Mouse (Mus musculus) kidney, postnatal 4 days (tissue): ENCODE data around the gene Srrm4.

Source experiments
- DNase-seq, 2 experiments: peaks; one replicate each; pipeline ENCODE4 v3.0.0; 2021; ENCODE audit warnings: mixed read lengths in 2 of 2

The Srrm4 gene

DNA sequence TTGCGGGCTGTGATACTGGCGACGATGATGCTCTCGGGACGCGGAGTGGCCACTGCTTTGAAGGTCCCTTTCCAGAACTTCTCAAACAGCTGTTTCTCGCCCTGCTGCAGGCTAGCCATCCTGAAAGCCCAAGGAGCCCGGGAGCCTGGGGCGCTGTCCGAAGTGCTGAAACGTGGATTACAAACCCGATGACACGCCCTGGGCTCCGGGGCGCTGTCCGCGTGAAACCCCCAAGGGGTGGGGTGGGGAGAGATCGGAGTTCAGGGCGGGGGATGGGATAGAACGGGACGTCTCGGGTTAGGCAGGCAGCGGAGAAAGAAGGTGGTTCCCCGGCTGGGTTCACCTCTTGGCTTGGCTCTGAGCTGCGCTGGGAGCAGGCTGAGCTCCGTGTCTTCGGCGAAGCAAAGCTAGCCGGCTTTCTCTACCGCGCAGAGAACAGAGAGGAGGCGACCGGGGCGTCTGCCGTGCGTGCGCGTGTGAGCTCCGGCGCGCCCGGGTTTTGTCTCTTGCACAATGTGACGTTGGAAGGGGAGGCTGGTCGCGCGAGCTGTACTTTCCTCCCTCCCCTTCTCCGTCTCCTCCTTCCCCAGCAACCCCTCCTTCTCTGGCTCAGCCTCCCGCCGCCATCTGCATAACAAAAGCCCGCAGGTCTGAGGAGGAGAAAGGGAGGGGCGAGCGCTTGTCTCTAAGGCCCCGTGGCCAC is at the start of gene Srrm4:
TSS of gene Srrm4 (minus strand) at position 472 of the 703 bp plus-strand sequence.
- DNase-seq: peak; percentile 90 to 91

DNA sequence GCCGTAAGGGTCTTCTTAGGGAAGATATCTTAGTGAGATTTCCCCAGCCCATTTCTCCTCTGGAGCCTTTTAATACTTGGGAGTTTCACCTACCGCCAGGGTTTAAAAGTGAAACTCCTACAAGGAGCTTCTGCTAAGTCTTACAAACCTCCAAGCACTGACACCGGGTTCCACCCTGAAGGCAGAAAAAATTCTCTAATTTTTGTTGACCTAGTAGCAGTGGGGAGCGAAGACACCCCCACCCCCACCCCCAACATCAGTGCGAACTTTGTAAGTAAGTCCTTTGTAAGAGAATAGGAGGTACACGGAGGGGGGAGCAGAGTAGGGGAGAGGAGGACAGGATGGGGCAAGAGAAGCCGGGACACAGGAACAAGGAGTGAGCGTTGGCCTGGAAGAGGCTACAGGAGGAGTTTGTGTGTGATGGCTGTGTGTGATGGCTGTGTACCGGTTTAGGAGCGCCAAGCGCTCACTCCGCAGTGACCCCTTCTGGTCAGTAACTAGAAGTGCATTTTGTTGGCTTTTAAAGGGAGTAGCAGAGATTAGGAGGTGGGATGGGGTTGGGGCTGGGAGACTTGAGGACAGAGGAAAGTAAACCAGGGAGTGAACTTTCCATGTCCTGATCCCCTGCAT is 1.3 kb upstream of the Srrm4 start:
- DNase-seq: peak; percentile 18 to 30

DNA sequence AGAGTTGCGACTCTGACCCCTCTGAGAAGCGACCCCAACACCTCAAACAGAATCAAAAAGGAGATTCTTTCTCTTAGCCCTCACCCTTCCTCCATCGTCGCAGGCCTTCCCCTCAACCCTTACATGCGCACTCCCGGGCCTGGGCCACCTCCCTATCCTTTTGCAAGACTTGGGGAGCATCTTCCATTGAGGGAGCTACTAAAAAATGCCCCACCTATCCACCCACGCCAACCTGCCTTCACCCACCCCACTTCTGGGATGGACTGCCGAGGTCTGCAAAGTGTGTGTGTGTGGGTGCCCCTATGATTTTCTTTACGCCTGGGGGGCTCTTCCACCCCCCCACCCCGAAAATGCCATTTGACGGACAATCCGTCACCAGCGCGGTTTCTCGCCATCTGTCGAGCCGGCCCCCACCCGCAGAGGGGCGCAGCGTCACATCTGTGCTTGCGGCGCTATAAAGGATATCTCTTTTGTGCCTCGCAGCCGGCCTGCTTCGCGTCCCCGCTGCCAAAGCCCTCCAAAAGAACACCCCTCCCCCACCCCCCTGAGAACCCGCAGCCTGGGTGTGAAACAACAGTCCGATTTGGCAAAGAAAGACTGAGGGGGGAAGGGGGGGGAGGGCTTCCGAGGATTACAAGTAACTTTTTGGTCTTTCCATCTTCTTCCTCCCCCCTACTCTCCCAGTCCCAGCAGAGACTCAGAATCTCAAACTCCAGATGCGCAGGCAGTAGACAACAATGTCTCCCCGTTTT is 608 bp upstream of the Srrm4 start:
- no peak for DNase-seq

DNA sequence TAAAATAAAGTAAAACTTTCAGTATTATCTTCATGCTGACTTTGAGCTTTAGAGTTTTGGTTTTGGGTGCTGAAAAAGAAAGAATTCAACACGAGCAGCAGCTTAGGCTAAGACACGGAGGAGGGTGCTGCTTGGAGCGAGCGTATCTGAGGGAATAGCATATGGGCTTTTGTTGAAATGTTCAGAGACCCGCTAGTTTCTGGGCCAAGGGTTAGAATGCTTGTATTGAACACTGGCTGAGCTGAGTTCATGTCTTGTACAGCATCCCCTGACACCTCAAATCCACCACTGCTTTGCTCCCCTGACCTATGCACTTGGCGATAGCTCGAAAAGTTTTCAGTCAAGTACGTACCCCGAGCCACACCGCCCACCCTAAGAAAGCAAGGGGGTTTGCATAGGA is 919 bp downstream of the Srrm4 start:
- DNase-seq: no peak

DNA sequence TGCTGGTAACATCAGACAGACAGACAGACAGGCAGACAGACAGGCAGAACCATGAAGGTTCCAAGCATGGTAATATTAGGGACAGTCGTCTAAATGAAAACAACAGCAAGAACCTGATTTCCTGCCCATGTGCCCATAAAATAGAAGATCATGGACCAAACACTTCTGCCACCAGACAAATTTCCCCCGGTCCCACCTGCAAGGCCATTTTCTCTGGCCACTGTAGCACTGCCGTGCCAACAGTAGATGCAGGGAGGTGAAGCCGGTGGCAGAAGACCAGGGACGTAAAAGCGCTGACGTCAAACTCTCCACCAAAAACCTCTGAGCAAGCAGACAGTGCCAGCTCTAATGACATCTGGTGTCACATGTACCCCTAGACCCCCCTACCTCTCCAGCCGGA is 2.0 kb downstream of the Srrm4 start:
- DNase-seq: no peak

- DNase-seq: no peak
Observed at GRCm38 (mm10) chr5:116588836-116589235, 2.8 kb downstream of the Srrm4 start.

GRCm38 (mm10) chr5:116579533-116579932 is 12.1 kb downstream of the Srrm4 start:
- no peak for DNase-seq

DNA sequence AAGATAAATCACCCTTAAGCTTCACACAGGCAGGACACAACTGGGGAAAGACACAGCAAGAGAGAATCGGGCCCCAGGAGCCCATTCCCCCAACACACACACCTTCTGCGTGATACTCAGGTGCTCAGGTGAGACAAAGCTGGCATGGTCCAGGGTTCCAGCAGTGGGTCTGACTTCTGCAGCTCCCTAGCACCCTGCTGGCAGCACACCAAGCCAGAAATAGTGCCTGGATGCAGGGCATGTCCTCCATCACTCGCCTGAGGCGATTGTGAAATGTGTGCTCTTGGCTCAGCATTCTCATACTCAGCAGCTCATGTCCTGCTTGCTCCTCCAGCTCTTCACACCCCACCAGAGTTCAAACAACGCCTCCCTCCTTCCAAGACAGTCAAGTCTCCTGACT is 14.5 kb downstream of the Srrm4 start:
- no peak for DNase-seq

DNA sequence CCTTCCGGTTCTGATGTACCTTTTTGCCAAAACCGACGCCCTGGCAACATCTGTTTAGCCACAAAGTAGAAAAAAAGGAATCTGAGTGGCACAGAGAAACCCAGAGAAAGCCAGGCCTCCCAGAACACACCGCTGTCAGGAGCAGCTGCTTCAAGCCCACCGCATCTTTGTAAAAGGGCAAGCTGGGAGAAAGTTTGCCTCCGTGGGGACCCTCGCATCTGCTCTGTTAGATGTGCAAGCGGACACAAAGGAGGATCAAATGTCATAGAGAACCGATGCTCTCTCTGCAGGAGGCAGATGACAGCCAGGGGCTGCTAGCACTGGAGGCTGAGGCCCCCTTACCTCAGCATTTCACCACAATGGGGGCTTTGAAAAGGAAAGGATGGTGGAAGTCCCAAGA is 18.3 kb downstream of the Srrm4 start:
- DNase-seq: no peak

DNA sequence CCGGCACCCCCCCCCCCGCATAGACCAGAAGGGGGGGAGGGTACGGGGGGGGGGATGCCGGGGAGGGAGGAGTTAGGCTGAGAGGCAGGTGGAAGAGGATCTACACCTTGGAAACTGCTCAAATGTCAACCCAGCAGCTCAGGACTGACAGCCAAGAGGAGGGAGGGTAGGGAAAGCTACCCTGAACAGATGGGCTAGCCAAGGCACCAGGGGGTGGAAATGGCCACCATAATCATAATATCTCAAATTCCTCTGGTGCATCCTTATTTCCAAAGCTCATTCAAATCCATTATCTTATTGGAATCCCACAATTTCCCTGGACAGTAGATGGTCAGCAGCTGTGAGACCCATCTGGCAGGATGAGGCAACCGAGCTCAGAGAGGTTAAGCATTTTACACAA is 19.7 kb downstream of the Srrm4 start:
- no peak for DNase-seq

DNA sequence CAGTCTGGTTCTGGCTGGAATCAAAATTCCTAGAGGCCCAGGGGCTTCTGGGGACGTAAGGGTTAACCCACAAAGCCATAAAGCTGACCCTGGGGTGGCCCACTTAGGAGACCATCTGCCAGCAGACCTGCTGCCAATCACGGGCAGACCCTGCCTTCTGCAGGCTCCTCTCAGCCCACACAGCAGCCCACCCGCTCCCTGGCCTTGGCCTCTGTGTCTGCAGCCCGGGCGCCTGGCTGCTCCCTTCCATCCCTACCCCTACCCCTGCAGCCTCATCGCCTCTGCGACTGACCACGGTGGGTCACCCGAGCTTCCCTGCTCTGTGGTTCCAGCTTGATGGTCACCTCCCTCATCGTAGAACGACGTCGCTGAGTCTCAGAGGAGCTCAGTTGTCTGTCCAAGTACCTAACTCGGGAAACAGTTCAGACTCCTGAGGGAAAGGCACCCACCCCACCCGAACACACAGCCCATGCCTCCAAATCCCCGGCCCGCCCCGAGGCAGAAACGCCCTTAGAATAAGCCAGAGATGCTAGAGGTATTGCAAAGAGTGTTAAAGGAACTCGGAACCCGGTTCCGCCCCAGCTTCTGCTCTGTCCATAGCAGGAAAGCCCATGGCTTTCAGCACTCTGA is 20.3 kb downstream of the Srrm4 start:
- DNase-seq: peak in 1 of 2 experiments; percentile 8

- DNase-seq: no peak
Observed at GRCm38 (mm10) chr5:116570566-116570965, 21.1 kb downstream of the Srrm4 start.

DNA sequence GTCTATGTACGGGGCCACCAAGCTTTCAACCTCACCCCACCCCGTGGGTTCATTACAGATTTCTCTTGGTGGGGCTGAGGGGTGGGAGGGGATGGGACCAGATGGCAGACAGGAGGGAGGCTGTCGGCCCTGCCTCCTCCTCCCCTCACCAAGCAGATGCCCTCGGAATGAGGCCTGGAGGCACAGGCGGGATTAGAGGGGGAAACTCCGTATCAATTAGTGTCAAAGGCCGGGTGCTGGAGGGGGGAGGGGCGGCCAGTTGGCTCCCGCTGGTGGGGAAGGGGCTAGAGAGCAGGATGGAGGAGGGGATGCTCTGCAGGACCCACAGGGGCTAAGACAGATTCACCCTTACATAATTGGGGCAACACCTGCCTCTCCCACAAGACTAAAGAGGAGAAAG is 22.0 kb downstream of the Srrm4 start:
- no peak for DNase-seq

- DNase-seq: no peak
Observed at GRCm38 (mm10) chr5:116568050-116568449, 23.6 kb downstream of the Srrm4 start.

GRCm38 (mm10) chr5:116567298-116567697 is 24.3 kb downstream of the Srrm4 start:
- no peak for DNase-seq

DNA sequence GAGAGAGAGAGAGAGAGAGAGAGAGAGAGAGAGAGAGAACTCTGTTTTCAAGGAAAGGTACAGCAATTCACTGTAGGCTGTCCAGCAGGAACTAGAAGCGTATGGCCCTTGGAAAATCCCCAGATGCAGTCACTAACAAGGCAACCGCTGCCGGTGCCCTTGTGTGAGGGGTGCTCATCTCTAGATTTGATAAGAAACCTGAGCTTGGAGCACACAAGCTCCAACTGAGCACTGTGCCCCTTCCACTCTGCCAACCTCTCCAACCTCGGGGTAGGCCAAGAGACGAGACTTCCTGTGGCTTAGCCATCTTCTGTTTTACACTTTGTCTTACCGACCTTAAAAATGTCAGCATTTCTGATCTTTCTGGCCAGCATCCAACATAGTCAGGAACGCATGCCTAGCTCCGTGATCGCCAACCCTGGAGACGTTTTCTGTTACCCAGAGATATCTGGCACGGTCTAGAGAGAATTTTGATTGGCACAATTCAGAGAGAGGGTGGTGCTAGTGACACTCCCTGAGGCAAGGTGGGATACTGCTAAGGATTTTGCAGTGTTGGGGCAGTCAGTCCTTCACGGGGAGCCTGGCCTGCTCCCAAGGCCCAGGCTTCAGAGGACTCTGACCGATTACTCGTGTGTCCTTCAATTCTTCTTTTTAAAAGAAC is 25.1 kb downstream of the Srrm4 start:
- DNase-seq: no peak

DNA sequence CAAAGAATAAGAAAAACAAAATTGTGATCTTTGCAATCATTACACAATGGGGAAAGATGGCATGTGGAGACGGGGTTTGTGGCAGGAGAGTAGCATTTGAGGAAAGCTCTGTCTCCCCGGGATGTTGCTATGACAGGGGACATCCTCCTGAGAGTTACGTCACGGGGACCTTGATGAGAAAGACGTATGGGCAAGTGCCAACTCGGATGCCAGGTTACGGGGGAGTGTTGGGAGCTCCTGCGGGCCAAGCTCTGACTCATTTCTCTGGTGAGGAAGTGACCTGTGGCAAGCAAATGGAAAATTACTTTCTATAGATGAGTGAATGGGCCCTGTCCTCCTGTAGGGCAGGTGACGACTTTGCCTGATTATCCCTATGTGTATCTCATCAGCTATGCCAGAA is 26.0 kb downstream of the Srrm4 start:
- no peak for DNase-seq

DNA sequence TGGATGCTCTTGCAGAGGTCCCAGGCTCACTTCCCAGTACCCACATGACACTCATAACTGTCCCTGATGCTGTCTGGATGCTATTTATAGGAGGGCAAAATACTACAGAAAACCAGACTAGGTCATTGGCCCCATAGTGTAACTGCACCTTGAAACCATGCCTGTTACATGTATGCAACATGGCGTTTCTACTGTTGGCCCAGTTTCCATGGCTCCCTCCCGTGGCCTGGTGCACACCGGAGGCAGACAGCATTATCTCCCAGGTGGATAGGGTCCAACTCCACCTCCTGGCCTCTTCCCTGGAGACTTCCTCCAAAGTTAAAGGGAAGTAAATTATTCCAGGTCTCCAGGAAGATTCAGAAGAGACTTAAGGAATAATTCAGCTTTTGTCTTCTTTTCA is 27.2 kb downstream of the Srrm4 start:
- no peak for DNase-seq

- DNase-seq: no peak
Observed at GRCm38 (mm10) chr5:116563713-116564112, 27.9 kb downstream of the Srrm4 start.

DNA sequence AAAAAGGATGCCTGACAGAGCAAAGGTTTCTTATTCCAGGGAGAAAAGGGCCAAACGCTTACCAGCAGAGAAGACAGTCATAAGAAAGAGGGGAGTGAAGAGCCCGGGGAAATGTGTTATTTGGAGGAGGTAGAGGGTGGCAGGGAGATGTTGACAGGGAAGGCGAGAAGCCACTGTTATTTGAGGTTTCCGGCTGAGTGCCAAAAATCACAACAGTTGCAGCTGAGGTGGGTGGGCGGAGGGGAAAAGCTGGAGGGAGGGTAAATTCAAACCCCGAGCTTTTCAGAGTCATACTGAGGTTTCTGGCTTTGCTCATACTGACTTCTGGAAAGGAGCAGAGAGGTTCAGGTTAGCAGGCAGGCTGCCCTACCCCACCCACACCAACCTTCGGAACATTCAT is 32.5 kb downstream of the Srrm4 start:
- no peak for DNase-seq

DNA sequence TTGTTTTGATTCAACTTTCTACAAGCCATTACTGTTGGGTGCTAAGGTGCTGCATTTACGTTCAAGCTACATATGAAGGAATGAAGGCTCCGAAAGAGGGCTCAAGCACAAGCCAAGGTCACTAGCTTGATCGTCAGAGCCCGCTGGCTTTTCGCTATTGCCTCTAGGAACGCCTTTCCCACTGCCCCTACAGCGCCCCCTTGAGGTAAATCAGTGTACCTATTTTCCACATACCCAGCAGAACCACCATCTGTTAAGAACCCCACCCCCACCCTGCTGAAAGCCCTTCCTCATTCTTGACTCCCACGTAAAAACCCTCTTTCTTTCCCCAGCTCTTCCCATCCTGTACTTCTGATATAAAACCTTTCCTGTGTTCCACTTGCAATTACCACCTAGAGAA is 35.0 kb downstream of the Srrm4 start:
- DNase-seq: no peak

- peak; percentile 72 to 75 for DNase-seq
Observed at GRCm38 (mm10) chr5:116553868-116554267, 37.7 kb downstream of the Srrm4 start.

GRCm38 (mm10) chr5:116553106-116553505 is 38.5 kb downstream of the Srrm4 start:
- no peak for DNase-seq
